In genomic region chr10:120914948-120915631, GRCm38 (mm10) we compare ENCODE assay signal across 11 mouse cellular contexts. TPM values are rescaled to one million over a fixed set of nuclear protein-coding genes. Genes with fewer than 3 reads are reported as not detected.
DNase-seq lines count a peak whose midpoint lies in the region; ATAC-seq lines count a peak whose summit lies in the region.
"Had no signal": no experiment of that assay in that cellular context is flagged by ENCODE, and none has a peak within 500 bp of the region (broad histone marks: within the 10 kb centered on the region; RNA-seq: fewer than 3 reads in every experiment).

No protein-coding gene starts in this region.

- DNase-seq in kidney, adult 9 months, result no peak
- peak; percentile 43 for DNase-seq in fibroblast of lung, adult 2 months (ENCODE audit: low read depth)
- DNase-seq in large intestine, adult 2 months (ENCODE audit: low read depth, low spot score), result peak; percentile 25
- DNase-seq in lung, postnatal 4 days, result peak; percentile 68 to 73
- no peak for DNase-seq in layer of hippocampus, adult 8-10 months (ENCODE audit: low spot score in 2 of 2)
- DNase-seq in neural tube, embryonic 10.5 days (ENCODE audit: extremely low spot score, low spot score), result no peak
- no peak for DNase-seq in testis, postnatal 10 days (ENCODE audit: low spot score)
- DNase-seq: cerebellum, adult 2 months had no signal

- H3K4me1 ChIP-seq in kidney, embryonic 15.5 days, result peaks cover 6% of the 10 kb centered on the region
- H3K4me1 ChIP-seq: midbrain, embryonic 13.5 days had no signal

- peak overlapping the region; percentile 30 for H3K27ac ChIP-seq in kidney, embryonic 15.5 days
- H3K27ac ChIP-seq: midbrain, embryonic 13.5 days had no signal

- no peaks in the 10 kb centered on the region for H3K36me3 ChIP-seq in kidney, embryonic 15.5 days
- H3K36me3 ChIP-seq: midbrain, embryonic 13.5 days had no signal

- ATAC-seq in kidney, embryonic 15.5 days (replicated peaks; ENCODE audit: low FRiP score), result no peak; the same call in 1 of the 2 replicates
- ATAC-seq: hindbrain, embryonic 16.5 days; midbrain, embryonic 13.5 days had no signal

- no peak overlapping the region for H3K9ac ChIP-seq in kidney, embryonic 15.5 days
- H3K9ac ChIP-seq: midbrain, embryonic 13.5 days had no signal

- no peak overlapping the region for H3K4me3 ChIP-seq in kidney, embryonic 15.5 days (replicated peaks)
- H3K4me3 ChIP-seq: midbrain, embryonic 13.5 days had no signal

- no peaks in the 10 kb centered on the region for H3K27me3 ChIP-seq in kidney, embryonic 15.5 days
- H3K27me3 ChIP-seq: midbrain, embryonic 13.5 days had no signal

- 0 out of 2 replicates have a peak overlapping the region, but pooled peaks have one; percentile 15 for H3K4me2 ChIP-seq in kidney, embryonic 15.5 days
- H3K4me2 ChIP-seq: midbrain, embryonic 13.5 days had no signal

- H3K9me3 ChIP-seq in kidney, embryonic 15.5 days (replicated peaks), result no peaks in the 10 kb centered on the region
- H3K9me3 ChIP-seq: midbrain, embryonic 13.5 days had no signal

- 46% methylated on average over 15 of the region's 15 CpGs for WGBS in kidney, embryonic 15.5 days
- 23% methylated on average over 15 of the region's 15 CpGs for WGBS in large intestine, adult 2 months

RNA-seq across cellular contexts. Expression of gene Msrb3, which starts 16.2 kb away (rescaled TPM):
- 8.5 and 10.3 TPM in 2 replicates for polyA plus RNA-seq in kidney, embryonic 15.5 days (2015; fragmentation: Nextera tagmentation; extraction: Ambion mirVana)
- polyA plus RNA-seq in large intestine, adult 2 months (2012; rRNA removed), result 6.9 and 8.6 TPM in 2 replicates
- 1 to 10 TPM; 3.7 to 5.1 (median 4.7) TPM for total RNA-seq in layer of hippocampus, adult 8-10 months (2022)

Comparison
In these comparisons a context has a peak if more than half of its experiments do, and no peak if none do; other contexts are left out.
1. DNase-seq: peak in fibroblast of lung, adult 2 months (single experiment), large intestine, adult 2 months (single experiment) and lung, postnatal 4 days (2 of 2); none in kidney, adult 9 months (single experiment), layer of hippocampus, adult 8-10 months (0 of 2), neural tube, embryonic 10.5 days (single experiment) and testis, postnatal 10 days (single experiment).